Mouse (Mus musculus): Measurements from ENCODE around the gene Cytl1.

DNA sequence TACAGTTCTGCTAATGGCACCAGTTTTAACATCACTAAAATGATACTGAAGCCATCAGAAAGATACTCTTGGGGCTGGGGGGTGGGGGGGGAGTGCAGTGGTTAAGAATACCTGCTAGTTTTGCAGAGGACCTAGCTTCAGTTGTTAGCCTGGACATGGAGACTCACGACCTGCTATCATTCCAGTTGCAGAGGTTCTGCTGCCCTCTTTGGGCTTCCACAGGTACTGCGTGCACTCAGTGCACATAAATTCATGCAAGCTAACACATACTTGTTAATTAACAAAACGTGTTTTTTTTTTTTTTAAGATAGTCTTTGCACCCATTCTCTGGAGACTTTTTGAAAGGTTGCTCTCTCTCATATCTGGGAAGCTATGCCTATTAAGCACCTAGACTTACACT lies 27.2 kb upstream of the Cytl1 start:
- TF ChIP-seq CTCF (IDR thresholded peaks at IDR 0.05) (peak; percentile 12; the same call in 1 of the 2 replicates), EP300 (IDR thresholded peaks at IDR 0.05) (no peak)
